Mouse (Mus musculus): ENCODE results near the gene Fam120a.

Fam120a gene

GRCm38 (mm10) chr13:48911426-48911825, 56.4 kb downstream of the Fam120a start:
- no peak for DNase-seq

DNA sequence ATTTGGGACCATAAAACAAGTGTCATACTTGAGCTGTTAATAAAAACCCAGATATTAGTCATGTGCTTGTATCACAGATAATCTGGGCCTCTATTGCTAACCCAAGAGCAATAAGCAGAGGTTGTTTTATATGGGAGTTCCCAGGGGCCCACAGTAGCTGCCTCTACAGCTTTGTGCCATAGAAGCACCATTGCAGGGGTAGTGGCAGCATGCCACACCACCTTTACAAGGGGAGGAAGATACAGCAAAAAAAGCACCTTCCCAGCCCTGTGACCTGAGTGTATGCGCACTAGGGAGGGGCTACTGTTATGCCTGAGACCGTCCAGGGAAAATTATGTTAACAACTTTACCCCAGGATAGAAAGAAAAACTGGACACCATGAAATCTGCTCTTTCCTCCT, 62.4 kb downstream of the Fam120a start:
- no peak for DNase-seq

- no peak for DNase-seq
Measured at GRCm38 (mm10) chr13:48895376-48895775, 72.4 kb downstream of the Fam120a start.

GRCm38 (mm10) chr13:48890260-48890960, 77.4 kb downstream of the Fam120a start:
- DNase-seq, result no peak

DNA sequence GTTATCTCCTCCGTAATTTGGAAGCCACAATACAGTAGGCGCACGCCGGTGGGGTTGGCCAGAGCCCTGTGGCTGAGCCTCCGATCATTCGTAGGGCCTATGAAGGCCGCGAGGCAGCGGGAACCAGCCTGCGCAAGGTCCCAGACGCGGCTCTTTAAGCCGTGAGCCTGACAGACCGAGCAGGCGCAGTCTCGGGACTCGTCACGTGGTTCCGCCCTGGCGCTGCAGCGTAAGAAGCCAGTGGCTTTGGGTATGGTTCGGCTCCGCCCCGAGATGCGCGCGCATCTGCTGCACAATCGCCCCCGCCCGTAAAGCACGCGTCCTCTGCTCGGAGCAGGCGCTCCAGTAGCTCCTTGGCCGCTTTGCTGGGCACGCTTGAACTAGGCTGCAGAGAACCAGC, 89.3 kb downstream of the Fam120a start:
- DNase-seq, result peak; percentile 99

DNA sequence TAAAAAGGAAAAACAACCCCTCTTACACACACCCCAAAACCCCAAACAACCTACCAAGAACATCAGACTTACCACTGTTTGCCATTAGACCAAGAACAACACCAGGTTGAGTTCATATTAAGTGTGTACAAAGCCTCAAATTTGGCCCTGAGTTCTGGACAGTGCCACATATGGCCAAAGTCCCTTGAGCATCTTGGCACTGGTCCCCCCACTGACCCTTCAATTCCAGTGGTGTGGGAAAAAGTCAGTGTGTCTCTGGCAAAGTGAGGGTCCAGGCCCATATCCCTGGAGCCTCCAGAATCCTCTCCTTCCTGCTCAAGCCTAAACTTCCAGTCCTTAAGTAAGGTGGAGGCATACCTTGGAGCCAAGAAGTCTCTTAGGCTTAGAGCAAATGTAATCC, 90.0 kb downstream of the Fam120a start:
- no peak for DNase-seq

GRCm38 (mm10) chr13:48872726-48873125, 95.1 kb downstream of the Fam120a start:
- DNase-seq, result no peak

- no peak for DNase-seq
Measured at GRCm38 (mm10) chr13:48871887-48872606, 95.8 kb downstream of the Fam120a start.

DNA sequence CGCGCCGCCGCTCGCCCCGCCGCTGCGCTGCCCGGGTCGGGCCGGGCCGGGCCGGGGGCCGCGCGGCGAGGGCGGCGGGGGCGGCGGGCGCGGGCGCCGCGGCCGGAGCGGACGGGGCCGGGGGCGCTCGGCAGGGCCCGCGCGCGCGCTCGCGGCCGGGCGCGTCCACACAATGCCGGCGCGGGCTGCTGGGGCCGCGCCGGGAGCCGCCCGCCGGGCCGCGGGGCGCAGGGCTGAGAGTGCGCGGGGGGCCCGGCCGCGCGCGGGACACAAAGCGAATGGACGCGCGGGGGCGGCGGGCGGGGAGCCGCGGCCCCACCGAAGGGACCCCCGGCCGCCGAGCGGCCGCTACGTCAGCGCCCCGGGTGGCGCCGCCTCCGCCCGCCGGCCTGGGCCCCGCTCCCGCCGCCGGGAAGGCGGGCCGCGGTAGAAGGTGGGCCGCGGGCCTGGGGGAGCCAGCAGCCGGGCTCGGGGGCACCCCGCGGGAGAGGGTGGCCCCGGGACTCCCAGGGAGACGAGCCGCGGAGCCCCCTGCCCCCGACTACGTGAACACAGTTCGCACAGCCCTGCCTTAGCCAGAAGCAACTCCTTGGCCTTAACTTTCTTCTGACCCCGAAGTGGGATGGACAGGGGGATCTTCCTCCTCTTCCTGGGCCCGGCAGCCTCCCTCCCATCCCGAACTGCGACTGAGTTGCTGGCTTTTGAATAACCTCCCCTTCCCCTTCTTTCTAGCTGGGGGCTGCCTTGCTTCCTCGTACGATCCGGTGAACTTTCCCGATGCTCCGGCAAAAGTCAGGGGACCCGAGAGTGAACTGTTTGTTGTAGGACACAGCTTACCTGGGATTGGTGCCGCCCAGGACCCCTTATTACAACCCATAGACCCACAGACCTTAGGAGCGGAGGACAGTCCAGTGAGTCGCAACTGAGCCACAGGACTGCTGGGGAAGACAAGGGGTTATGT, 96.8 kb downstream of the Fam120a start, which contains the start of gene Phf2:
TSS of gene Phf2 (minus strand) at position 349 of the 961 bp plus-strand sequence.
- DNase-seq, result peak; percentile 56

DNA sequence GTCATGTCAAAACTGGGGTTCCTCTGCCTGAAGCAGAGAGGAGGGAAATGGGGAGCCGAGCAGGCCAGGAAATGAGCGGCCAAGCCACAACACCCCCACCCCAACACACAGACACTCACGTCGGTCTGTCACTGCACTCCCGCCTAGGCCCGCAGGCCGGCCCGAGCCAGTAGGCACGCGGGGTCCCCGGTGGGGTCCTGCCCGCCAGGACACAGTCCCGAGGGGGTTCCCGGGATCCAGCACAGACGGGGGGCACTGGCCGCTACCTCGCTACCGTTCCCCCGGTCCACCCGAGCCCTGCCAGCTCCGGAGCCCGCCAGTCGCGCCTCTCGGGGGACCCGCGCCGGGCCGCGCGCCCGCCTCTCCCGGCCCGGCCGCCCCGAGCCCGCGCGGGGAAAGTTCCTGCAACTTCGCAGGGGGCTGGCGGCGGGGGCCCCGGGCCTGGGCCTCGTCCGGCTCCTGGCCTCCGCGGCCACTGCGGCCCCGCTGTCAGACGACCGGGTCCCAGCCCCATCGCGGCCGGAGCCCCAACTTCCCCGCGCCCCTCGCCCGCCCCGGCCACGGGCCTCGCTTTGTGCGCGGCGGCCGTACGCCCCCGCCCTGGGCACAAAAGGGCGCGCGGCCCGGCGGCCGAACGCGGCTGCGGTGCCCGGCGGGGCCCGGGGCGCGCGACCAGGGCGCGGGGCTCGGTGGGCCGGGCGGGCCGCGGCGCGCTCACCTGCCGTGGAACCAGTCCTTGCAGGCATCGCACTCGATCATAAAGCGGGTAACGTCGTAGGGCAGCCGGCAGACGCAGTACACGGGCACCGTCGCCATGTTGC, 97.7 kb downstream of the Fam120a start:
- DNase-seq, result peak; percentile 59

- no peak for DNase-seq
Measured at GRCm38 (mm10) chr13:48869600-48869949, 98.2 kb downstream of the Fam120a start.

- no peak for DNase-seq
Measured at GRCm38 (mm10) chr13:48869088-48869487, 98.7 kb downstream of the Fam120a start.

DNA sequence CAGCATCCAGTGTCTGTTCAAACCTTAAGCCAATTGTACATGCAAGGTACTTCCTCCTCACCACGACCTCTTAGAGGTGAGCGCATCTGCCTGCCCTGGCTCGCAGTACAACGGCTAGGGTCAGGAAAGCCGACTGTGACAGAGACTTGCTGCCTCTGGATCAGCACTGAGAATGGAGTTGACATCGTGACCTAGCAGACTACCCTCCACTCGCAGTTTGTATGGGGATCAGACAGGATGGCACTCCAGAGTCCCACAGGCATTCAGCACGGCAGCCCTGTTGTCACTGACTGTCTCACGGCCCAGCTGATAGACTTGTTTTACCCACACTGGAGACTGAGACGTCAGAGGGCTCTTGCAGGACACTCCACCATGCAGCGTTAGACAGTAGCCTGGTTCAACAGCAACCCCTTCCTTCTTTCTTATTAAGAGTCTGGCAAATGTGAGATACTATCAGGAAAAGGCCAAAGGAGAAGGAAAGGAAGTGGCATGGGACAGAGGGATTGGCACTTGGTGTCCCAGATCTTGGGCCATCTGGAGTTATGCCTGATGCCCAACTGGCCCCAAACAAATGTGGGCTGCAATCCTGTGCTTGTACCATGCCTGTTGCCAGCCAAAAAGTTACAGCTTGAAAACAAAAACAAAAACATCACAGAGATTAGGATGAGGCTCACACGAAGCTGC, 103.0 kb downstream of the Fam120a start:
- DNase-seq, result no peak

GRCm38 (mm10) chr13:48863556-48863955, 104.3 kb downstream of the Fam120a start:
- no peak for DNase-seq

DNA sequence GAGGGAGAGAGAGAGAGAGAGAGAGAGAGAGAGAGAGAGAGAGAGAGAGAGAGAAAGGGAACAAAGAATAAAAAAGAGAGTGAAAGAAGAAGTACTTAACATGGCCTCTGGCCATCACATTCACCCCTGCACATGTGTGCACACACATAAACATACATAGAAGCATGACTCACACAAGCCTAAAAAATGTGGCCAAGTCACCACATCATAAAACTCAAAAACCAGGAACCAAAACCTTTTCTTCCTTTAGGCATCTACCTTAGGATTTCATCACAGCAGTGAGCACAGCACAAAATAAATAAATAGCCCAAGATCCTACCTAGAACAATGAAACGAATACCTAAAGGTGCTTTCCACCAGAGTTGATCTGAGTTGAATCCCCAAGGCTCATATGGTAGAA, 105.9 kb downstream of the Fam120a start:
- DNase-seq, result no peak

DNA sequence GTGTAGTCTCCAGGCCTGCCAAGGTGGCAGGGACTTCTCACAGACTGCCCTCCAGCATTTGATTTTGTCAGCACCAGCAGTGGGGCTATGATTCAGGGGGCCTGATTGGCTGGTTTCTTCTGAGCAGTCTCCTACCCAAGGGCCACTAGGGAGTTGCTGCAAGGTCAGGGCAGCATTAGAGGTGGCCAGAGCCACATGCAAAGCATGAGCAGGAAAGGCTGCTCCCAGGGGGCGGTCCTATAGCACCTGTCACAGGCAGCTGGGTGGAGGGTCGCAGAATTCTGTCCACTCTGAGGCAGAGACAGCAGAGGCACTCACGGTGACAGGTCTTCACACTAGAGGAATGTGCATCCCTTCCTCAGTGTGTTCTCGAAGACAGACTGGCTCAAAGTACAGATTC, 109.0 kb downstream of the Fam120a start:
- no peak for DNase-seq

GRCm38 (mm10) chr13:48858054-48858453, 109.8 kb downstream of the Fam120a start:
- peak; percentile 25 for DNase-seq

DNA sequence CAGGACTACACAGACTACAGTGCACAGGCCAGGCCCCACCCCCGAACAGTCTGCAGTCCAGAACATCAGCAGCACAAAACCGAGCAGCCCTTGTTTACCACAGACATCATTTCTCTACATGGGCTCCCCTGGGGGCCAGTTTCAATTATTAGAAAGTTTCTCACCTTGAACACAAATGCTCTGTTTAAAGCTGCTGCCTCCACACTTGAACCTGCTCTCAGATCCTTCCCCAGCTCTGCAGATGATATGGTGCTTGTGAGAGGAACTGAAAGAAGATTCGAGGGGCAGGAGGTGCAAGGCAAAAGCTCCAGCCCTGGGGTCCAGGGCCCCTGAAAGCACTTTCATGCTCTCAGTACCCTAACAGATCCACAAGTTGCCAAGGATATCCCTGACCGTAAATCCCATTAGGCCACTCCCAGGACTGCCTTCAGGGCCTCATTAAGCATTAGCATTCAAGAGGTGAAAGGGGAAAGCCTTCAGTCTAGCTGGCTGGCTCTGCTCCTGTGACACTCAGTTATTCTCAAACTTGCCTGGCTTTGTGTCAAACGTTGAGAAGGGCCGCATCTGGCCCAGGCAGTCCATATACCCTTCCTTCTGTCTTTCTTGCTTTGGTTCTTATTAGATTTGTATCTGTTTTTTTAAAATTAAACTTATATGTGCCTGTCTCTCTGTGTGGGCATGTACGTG, 110.4 kb downstream of the Fam120a start:
- peak; percentile 69 for DNase-seq

DNA sequence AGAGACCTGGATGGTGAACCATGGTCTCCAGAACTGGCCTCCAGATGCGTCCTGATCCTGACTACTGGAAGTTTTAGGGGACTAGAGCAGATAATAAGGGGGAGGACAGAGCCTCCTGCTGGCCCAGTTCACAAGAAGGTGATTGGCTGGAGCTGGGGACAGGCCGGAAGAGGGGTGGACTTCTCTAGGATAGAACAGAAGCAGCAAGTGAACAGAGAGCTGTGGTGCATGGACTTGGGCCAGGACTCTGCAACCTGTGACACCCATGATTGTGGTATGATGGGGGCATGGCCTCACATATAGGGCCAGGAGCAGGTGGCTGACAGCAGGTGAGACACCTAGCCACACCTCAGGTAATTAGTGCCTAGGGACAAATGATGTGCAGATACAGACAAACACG, 113.9 kb downstream of the Fam120a start:
- DNase-seq, result no peak

DNA sequence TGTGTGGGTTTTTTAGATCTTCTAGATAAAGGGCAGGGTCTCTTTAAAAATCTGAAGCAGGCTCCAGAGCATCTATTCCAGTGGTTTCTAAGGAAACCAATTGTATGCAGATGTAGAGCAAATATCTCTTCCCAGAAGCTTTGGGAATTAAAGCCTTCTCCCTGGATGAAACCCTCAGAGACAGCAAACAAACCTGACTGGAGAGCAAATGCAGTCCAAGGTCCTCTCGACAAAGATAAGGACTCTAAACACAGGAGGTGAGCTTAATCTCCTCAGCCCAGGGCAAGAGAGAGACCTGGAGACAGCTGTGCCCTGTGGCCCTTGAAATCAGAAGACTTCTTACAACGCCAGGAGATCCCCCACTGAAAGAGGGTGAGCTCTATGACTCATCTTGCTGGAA, 114.3 kb downstream of the Fam120a start:
- no peak for DNase-seq

GRCm38 (mm10) chr13:48852859-48853258, 115.0 kb downstream of the Fam120a start:
- peak; percentile 32 for DNase-seq
